Mouse (Mus musculus) neural tube, embryonic 15.5 days (tissue): ENCODE data around the gene Nrip1. TPM values are rescaled to one million over a fixed set of nuclear protein-coding genes. Genes with fewer than 3 reads are reported as not detected.

ENCODE experiments used
- ATAC-seq: fragments of 200-750 bp; cut with Nextera tagmentation; 2 replicates; pipeline ENCODE4 v1.8.0; 2017; ENCODE audit warnings: mild to moderate bottlenecking, moderate TSS enrichment, moderate library complexity; ENCODE audit not compliant: low FRiP score
- H3K27ac ChIP-seq: fragments of 300-500 bp; sonication (generic); replicated peaks from 2 replicates; pipeline ENCODE4 v1.5.1; 2015; ENCODE audit warnings: mild to moderate bottlenecking, inconsistent platforms
- H3K27me3 ChIP-seq: fragments of 300-500 bp; sonication (generic); replicated peaks from 2 replicates; pipeline ENCODE4 v1.6.1; 2015; ENCODE audit warnings: inconsistent platforms
- H3K36me3 ChIP-seq: fragments of 300-500 bp; sonication (generic); 2 replicates; pipeline ENCODE4 v1.6.1; 2015; ENCODE audit warnings: inconsistent platforms
- H3K4me1 ChIP-seq: fragments of 300-500 bp; sonication (generic); 2 replicates; pipeline ENCODE4 v1.6.1; 2015; ENCODE audit warnings: inconsistent platforms
- H3K4me2 ChIP-seq: fragments of 300-500 bp; sonication (generic); 2 replicates; pipeline ENCODE4 v1.6.1; 2015; ENCODE audit warnings: inconsistent platforms, mild to moderate bottlenecking, moderate library complexity
- H3K4me3 ChIP-seq: fragments of 300-500 bp; sonication (generic); replicated peaks from 2 replicates; pipeline ENCODE4 v1.5.1; 2015; ENCODE audit warnings: mild to moderate bottlenecking, inconsistent platforms
- H3K9ac ChIP-seq: fragments of 300-500 bp; sonication (generic); replicated peaks from 2 replicates; pipeline ENCODE4 v1.6.1; 2015; ENCODE audit warnings: mild to moderate bottlenecking, inconsistent platforms
- H3K9me3 ChIP-seq: fragments of 300-500 bp; sonication (generic); replicated peaks from 2 replicates; pipeline ENCODE4 v1.6.1; 2016; ENCODE audit warnings: inconsistent platforms
- WGBS: fragments of 180-500 bp; shearing (Covaris S2); methylation state at CpG from one replicate; pipeline ENCODE4 v1.1.7; 2015; ENCODE audit warnings: mixed read lengths; 5-methylcytosine and 5-hydroxymethylcytosine counted together
- polyA plus RNA-seq: library from polyadenylated mRNA; unstranded; fragments of >200 nt; fragmentation: Nextera tagmentation; extraction: Ambion mirVana; gene quantifications from 2 replicates; pipeline ENCODE4 v1.2.1, GENCODE M21; 2015

Nrip1 gene
- polyA plus RNA-seq, 1 experiment from 2014 or later: 34.4 TPM

DNA sequence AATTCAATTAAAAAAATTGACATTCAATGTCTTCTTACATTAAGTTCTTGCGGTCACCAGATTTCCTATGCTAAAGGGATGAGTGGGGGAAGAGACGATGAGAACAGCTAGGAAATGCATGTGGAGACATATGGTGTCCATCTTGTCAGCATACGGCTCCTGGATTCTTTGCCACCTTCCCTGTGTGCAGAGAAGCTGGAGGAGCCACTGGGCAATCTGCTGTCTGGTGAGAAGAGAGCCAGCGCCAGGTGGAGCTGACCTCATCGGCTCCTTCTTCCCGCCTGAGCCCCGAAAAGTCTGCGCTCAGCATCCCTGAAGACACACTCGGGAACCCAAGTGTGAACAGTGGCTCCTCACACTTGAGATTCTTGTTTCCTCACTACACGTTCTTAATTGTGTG is 121.8 kb downstream of the Nrip1 start:
- no peak overlapping the region for H3K9ac ChIP-seq
- no peaks in the 10 kb centered on the region for H3K9me3 ChIP-seq
- H3K4me1 ChIP-seq: no peaks in the 10 kb centered on the region
- no peaks in the 10 kb centered on the region for H3K27me3 ChIP-seq
- no peaks in the 10 kb centered on the region for H3K36me3 ChIP-seq
- no peak for ATAC-seq
- no peak overlapping the region for H3K4me3 ChIP-seq
- H3K27ac ChIP-seq: no peak overlapping the region
- WGBS: 90% methylated on average over 10 of the region's 10 CpGs
- no peak overlapping the region for H3K4me2 ChIP-seq

DNA sequence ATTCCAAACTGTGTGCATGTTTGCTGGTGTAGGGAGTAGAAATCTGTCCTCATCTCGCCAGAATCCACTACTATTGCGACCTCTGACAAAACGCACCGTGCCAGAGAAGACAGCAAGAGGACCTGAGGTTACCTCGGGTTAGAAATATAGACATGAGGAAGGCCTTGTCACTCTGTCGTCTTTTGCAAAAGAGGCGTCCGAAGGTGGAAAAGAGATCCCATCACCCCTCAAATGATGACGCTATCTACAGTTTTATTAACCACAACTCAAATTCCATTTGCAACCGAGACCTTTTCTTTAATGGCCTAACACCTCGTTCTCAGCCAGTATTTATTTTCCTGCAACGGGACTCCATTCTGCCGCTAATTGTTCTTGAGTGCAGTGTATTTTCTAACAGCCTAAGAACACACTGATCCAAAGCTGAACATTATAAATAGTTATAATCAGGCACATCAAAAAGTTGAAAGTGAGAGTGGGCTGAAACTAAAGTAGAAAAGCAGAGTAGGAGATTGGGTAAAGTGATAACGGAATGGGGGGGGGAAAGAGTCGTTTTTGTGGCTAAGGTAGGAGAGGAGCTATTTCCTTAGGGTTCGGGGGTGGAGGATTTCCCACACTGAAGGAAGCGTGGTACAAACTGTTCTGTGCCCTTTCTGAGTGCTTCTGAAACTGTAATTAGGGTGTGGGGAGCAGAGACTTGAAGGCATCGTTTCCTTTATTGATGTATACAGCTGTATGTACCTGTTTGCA is 124.1 kb downstream of the Nrip1 start:
- H3K9ac ChIP-seq: no peak overlapping the region
- H3K27me3 ChIP-seq: no peaks in the 10 kb centered on the region
- H3K4me3 ChIP-seq: no peak overlapping the region
- no peaks in the 10 kb centered on the region for H3K36me3 ChIP-seq
- H3K27ac ChIP-seq: no peak overlapping the region
- no peak overlapping the region for H3K4me2 ChIP-seq
- H3K9me3 ChIP-seq: no peaks in the 10 kb centered on the region
- 84% methylated on average over 18 of the region's 18 CpGs for WGBS
- no peaks in the 10 kb centered on the region for H3K4me1 ChIP-seq
- ATAC-seq: no peak

GRCm38 (mm10) chr16:76242850-76243249 is 130.8 kb downstream of the Nrip1 start:
- Histone ChIP-seq H3K36me3 (no peaks in the 10 kb centered on the region), H3K4me2 (no peak overlapping the region), H3K27me3 (no peaks in the 10 kb centered on the region), H3K27ac (no peak overlapping the region), H3K4me3 (no peak overlapping the region), H3K9me3 (no peaks in the 10 kb centered on the region), H3K4me1 (no peaks in the 10 kb centered on the region), H3K9ac (no peak overlapping the region)
- 93% methylated on average over 2 of the region's 2 CpGs for WGBS
- no peak for ATAC-seq

DNA sequence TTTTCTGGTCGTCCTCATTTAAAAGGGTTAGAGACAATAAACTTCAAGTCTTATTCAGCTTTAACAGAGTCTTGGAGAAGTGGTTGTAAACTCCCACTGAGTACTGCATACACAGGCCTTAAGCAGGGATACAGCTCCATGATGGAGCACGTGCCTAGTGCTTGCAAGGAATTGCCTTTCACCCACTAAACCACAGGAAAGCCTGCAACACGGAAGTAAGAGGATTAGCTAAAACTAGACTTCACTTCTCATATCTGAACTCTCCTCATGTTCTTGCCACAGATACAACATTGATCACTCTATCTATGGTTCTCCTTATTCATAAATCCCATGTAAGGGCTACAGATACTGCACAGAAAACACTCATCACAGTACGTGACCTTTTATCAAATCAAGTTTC is 132.4 kb downstream of the Nrip1 start:
- Histone ChIP-seq H3K4me1 (no peaks in the 10 kb centered on the region), H3K9ac (no peak overlapping the region), H3K36me3 (no peaks in the 10 kb centered on the region), H3K9me3 (no peaks in the 10 kb centered on the region), H3K27ac (no peak overlapping the region), H3K27me3 (no peaks in the 10 kb centered on the region), H3K4me3 (no peak overlapping the region), H3K4me2 (no peak overlapping the region)
- WGBS: 34% methylated on average over 4 of the region's 4 CpGs
- ATAC-seq: no peak

- Histone ChIP-seq H3K27me3 (no peaks in the 10 kb centered on the region), H3K27ac (no peak overlapping the region), H3K4me1 (no peaks in the 10 kb centered on the region), H3K36me3 (no peaks in the 10 kb centered on the region), H3K9me3 (no peaks in the 10 kb centered on the region), H3K4me2 (no peak overlapping the region), H3K9ac (no peak overlapping the region), H3K4me3 (no peak overlapping the region)
- ATAC-seq: no peak
- 73% methylated on average over 8 of the region's 8 CpGs for WGBS
These were observed 134.3 kb downstream of the Nrip1 start for GRCm38 (mm10) chr16:76239353-76239752.

DNA sequence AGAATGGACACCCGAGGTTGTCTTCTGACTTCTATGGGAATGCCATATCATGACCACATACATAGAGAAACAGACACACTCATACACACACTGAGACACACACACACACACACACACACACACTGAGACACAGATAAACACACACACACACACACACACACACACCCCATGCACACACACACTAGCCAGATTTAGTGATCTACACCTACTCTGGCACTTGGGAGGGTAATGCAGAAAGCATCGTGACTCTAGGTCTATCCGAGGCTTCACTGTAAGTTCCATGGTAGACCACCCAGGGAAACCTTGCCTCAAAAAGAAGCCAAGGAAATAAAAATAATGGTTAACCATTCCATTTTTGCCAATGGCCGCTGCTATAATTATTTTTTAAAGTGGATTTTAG is 134.8 kb downstream of the Nrip1 start:
- WGBS: 88% methylated on average over 4 of the region's 4 CpGs
- no peak for ATAC-seq

More for the DNA sequence above, 134.8 kb downstream of the Nrip1 start:
- no peak overlapping the region for H3K4me3 ChIP-seq
- H3K36me3 ChIP-seq: no peaks in the 10 kb centered on the region
- H3K4me2 ChIP-seq: no peak overlapping the region
- H3K27ac ChIP-seq: no peak overlapping the region
- no peaks in the 10 kb centered on the region for H3K27me3 ChIP-seq
- no peak overlapping the region for H3K9ac ChIP-seq
- no peaks in the 10 kb centered on the region for H3K4me1 ChIP-seq
- H3K9me3 ChIP-seq: no peaks in the 10 kb centered on the region
